Comparison of ENCODE assay signal across 32 mouse cellular contexts in genomic region chr3:41170566-41170965, GRCm38 (mm10).
DNase-seq lines count a peak whose midpoint lies in the region; ATAC-seq lines count a peak whose summit lies in the region.
"Had no signal": no experiment of that assay in that cellular context is flagged by ENCODE, and none has a peak within 500 bp of the region (broad histone marks: within the 10 kb centered on the region; RNA-seq: fewer than 3 reads in every experiment).

No protein-coding gene starts in this region.

- no peak for ATAC-seq in neural tube, embryonic 15.5 days (ENCODE audit: low FRiP score)
- ATAC-seq in limb, embryonic 11.5 days (ENCODE audit: insufficient number of reproducible peaks, low FRiP score, low TSS enrichment, low read depth) = no peak
- no peak for ATAC-seq in liver, embryonic 16.5 days (ENCODE audit: low read depth)
- ATAC-seq: activated CD4-positive, CD25-positive, alpha-beta regulatory T cell, adult 4 months; CD4-positive, CD25-positive, alpha-beta regulatory T cell, adult 4 months; forebrain, embryonic 16.5 days; inflammation-experienced regulatory T-cells, adult 6 months; midbrain, embryonic 16.5 days had no signal

- 76% methylated on average over 6 of the region's 6 CpGs for WGBS in heart, embryonic 10.5 days
- 77% methylated on average over 6 of the region's 6 CpGs for WGBS in neural tube, embryonic 15.5 days
- 78% methylated on average over 6 of the region's 6 CpGs for WGBS in limb, embryonic 11.5 days
- WGBS in liver, embryonic 16.5 days (ENCODE audit: insufficient replicate concordance) = 70% methylated on average over 6 of the region's 6 CpGs

- no peak overlapping the region for H3K4me3 ChIP-seq in heart, embryonic 10.5 days
- no peak overlapping the region for H3K4me3 ChIP-seq in neural tube, embryonic 15.5 days (replicated peaks)
- H3K4me3 ChIP-seq in limb, embryonic 11.5 days (ENCODE audit: low read depth, low read length) = no peak overlapping the region
- no peak overlapping the region for H3K4me3 ChIP-seq in liver, embryonic 16.5 days (ENCODE audit: low read depth, low read length)
- H3K4me3 ChIP-seq: gastrocnemius, adult 2 months; hindbrain, embryonic 10.5 days; hindbrain, embryonic 15.5 days; layer of hippocampus, adult 2 months; left cerebral cortex, adult 2 months; neural tube, embryonic 12.5 days had no signal

- intact Hi-C loops in heart, postnatal 10 days (cut with DNase I) = no loop called here

- no peaks in the 10 kb centered on the region for H3K36me3 ChIP-seq in heart, embryonic 10.5 days
- H3K36me3 ChIP-seq in neural tube, embryonic 15.5 days = no peaks in the 10 kb centered on the region
- no peaks in the 10 kb centered on the region for H3K36me3 ChIP-seq in limb, embryonic 11.5 days (ENCODE audit: control insufficient read depth, insufficient read depth, low read length)
- H3K36me3 ChIP-seq in liver, embryonic 16.5 days (ENCODE audit: control insufficient read depth, insufficient read depth) = no peaks in the 10 kb centered on the region
- H3K36me3 ChIP-seq: hindbrain, embryonic 10.5 days; hindbrain, embryonic 15.5 days; neural tube, embryonic 12.5 days had no signal

- peak overlapping the region; percentile 42; the same call in 1 of the 2 replicates for H3K27ac ChIP-seq in heart, embryonic 10.5 days
- no peak overlapping the region for H3K27ac ChIP-seq in neural tube, embryonic 15.5 days (replicated peaks)
- H3K27ac ChIP-seq in limb, embryonic 11.5 days (replicated peaks; ENCODE audit: low read depth, low read length) = no peak overlapping the region
- peak overlapping the region; percentile 98 for H3K27ac ChIP-seq in liver, embryonic 16.5 days (ENCODE audit: low read length)
- H3K27ac ChIP-seq: gastrocnemius, adult 2 months; hindbrain, embryonic 10.5 days; hindbrain, embryonic 15.5 days; layer of hippocampus, adult 2 months; left cerebral cortex, adult 2 months; neural tube, embryonic 12.5 days had no signal

- H3K4me2 ChIP-seq in neural tube, embryonic 15.5 days = no peak overlapping the region
- no peak overlapping the region for H3K4me2 ChIP-seq in limb, embryonic 11.5 days (ENCODE audit: low read depth, severe bottlenecking)
- no peak overlapping the region for H3K4me2 ChIP-seq in liver, embryonic 16.5 days (ENCODE audit: low read depth, low read length)
- H3K4me2 ChIP-seq: hindbrain, embryonic 15.5 days; lung, embryonic 14.5 days; midbrain, embryonic 11.5 days; neural tube, embryonic 12.5 days had no signal

- DNase-seq in heart, embryonic 10.5 days (ENCODE audit: low spot score) = peak; percentile 69
- no peak for DNase-seq in heart, postnatal 10 days
- DNase-seq in neural tube, embryonic 10.5 days (ENCODE audit: extremely low spot score, low spot score) = peak; percentile 1
- DNase-seq in limb, embryonic 11.5 days (ENCODE audit: low spot score) = peak; percentile 13
- DNase-seq in retina, embryonic 14.5 days (ENCODE audit: low spot score) = no peak
- no peak for DNase-seq in Muller cell, postnatal 12 days (ENCODE audit: inconsistent ontology term)
- DNase-seq: adrenal gland, adult 2 months; adrenal gland, postnatal 36 days; cerebellum, adult 2 months; cerebellum, postnatal 14 days; gastrocnemius, adult 2 months; gastrocnemius, postnatal 36 days; kidney, adult 2 months; kidney, postnatal 36 days; lung, embryonic 14.5 days; retina, postnatal 1 day; right cerebral cortex, postnatal 14 days; thymus, adult 18-20 months; thymus, postnatal 4 days had no signal

- H3K4me1 ChIP-seq in heart, embryonic 10.5 days = peaks cover 26% of the 10 kb centered on the region
- H3K4me1 ChIP-seq in neural tube, embryonic 15.5 days = no peaks in the 10 kb centered on the region
- no peaks in the 10 kb centered on the region for H3K4me1 ChIP-seq in limb, embryonic 11.5 days (ENCODE audit: control insufficient read depth, insufficient read depth, low read length)
- H3K4me1 ChIP-seq in liver, embryonic 16.5 days (ENCODE audit: control insufficient read depth, low read depth, low read length) = peaks cover 33% of the 10 kb centered on the region
- H3K4me1 ChIP-seq: hindbrain, embryonic 15.5 days; neural tube, embryonic 12.5 days had no signal

- H3K9me3 ChIP-seq in heart, embryonic 10.5 days = no peaks in the 10 kb centered on the region
- no peaks in the 10 kb centered on the region for H3K9me3 ChIP-seq in neural tube, embryonic 15.5 days (replicated peaks)
- H3K9me3 ChIP-seq in limb, embryonic 11.5 days (ENCODE audit: control insufficient read depth, low read length) = no peaks in the 10 kb centered on the region
- peaks cover 4% of the 10 kb centered on the region for H3K9me3 ChIP-seq in liver, embryonic 16.5 days (replicated peaks; ENCODE audit: control insufficient read depth, low read length)
- H3K9me3 ChIP-seq: hindbrain, embryonic 15.5 days; neural tube, embryonic 12.5 days had no signal

- no peaks in the 10 kb centered on the region for H3K27me3 ChIP-seq in heart, embryonic 10.5 days (ENCODE audit: insufficient read depth, poor library complexity, severe bottlenecking)
- H3K27me3 ChIP-seq in neural tube, embryonic 15.5 days (replicated peaks) = no peaks in the 10 kb centered on the region
- no peaks in the 10 kb centered on the region for H3K27me3 ChIP-seq in limb, embryonic 11.5 days (ENCODE audit: control insufficient read depth, insufficient read depth, low read length)
- no peaks in the 10 kb centered on the region for H3K27me3 ChIP-seq in liver, embryonic 16.5 days (ENCODE audit: control insufficient read depth, insufficient read depth, low read depth, low read length)
- H3K27me3 ChIP-seq: hindbrain, embryonic 15.5 days; neural tube, embryonic 12.5 days had no signal

- no peak overlapping the region for H3K9ac ChIP-seq in neural tube, embryonic 15.5 days (replicated peaks)
- no peak overlapping the region for H3K9ac ChIP-seq in limb, embryonic 11.5 days (ENCODE audit: low read length)
- no peak overlapping the region for H3K9ac ChIP-seq in liver, embryonic 16.5 days (ENCODE audit: low read depth, low read length)
- H3K9ac ChIP-seq: hindbrain, embryonic 15.5 days; lung, embryonic 14.5 days; neural tube, embryonic 12.5 days had no signal

Comparison
In these comparisons a context has a peak if more than half of its experiments do, and no peak if none do; other contexts are left out.
1. DNase-seq: peak in heart, embryonic 10.5 days (single experiment), neural tube, embryonic 10.5 days (single experiment) and limb, embryonic 11.5 days (single experiment); none in heart, postnatal 10 days (0 of 2), retina, embryonic 14.5 days (single experiment) and Muller cell, postnatal 12 days (single experiment).
2. H3K27ac ChIP-seq: peak in heart, embryonic 10.5 days (single experiment) and liver, embryonic 16.5 days (single experiment); none in neural tube, embryonic 15.5 days (single experiment) and limb, embryonic 11.5 days (single experiment).